Mouse (Mus musculus) kidney, adult 2 months (tissue): ENCODE results near the gene Nfatc3. TPM values are rescaled to one million over a fixed set of nuclear protein-coding genes. Genes with fewer than 3 reads are reported as not detected.

Experiments used
- DNase-seq: peaks from one replicate; pipeline ENCODE4 v3.0.0; 2021
- H3K27ac ChIP-seq: fragments of 200-500 bp; 2 replicates; pipeline ENCODE4 v1.5.1; 2012; ENCODE audit warnings: low read depth, low read length, control low read depth, inconsistent platforms; ENCODE audit not compliant: insufficient read depth
- H3K27me3 ChIP-seq: fragments of 200-500 bp; replicated peaks from 2 replicates; pipeline ENCODE4 v1.6.1; 2012; ENCODE audit warnings: mild to moderate bottlenecking, moderate library complexity, low read length, inconsistent platforms; ENCODE audit not compliant: control insufficient read depth, insufficient read depth
- H3K36me3 ChIP-seq: fragments of 200-500 bp; 2 replicates; pipeline ENCODE4 v1.6.1; 2012; ENCODE audit warnings: mild to moderate bottlenecking, moderate library complexity, low read length, inconsistent platforms; ENCODE audit not compliant: control insufficient read depth, insufficient read depth
- H3K4me1 ChIP-seq: fragments of 200-500 bp; 2 replicates; pipeline ENCODE4 v1.6.1; 2011; ENCODE audit warnings: low read length; ENCODE audit not compliant: control insufficient read depth, insufficient read depth
- H3K4me3 ChIP-seq: fragments of 200-500 bp; 2 replicates; pipeline ENCODE4 v1.5.1; 2011; ENCODE audit warnings: mild to moderate bottlenecking, low read depth, low read length, control low read depth; ENCODE audit not compliant: insufficient read depth
- CTCF ChIP-seq: fragments of 200-500 bp; conservative IDR thresholded peaks from 2 replicates; pipeline ENCODE4 v1.5.1; 2011; ENCODE audit warnings: low read depth, mild to moderate bottlenecking, control low read depth, low read length, moderate library complexity, mixed read lengths; ENCODE audit not compliant: insufficient read depth, insufficient read length
- POLR2A ChIP-seq: fragments of 200-500 bp; IDR thresholded peaks from one replicate; pipeline ENCODE4 v1.6.1; 2011; ENCODE audit warnings: low read depth, low read length, control low read depth
- WGBS: fragments of 180-500 bp; shearing (Covaris S2); methylation state at CpG from one replicate; pipeline ENCODE4 v1.1.7; 2018; 5-methylcytosine and 5-hydroxymethylcytosine counted together
- polyA plus RNA-seq: library from polyadenylated mRNA; depleted of rRNA; stranded (reverse); fragments of >200 nt; gene quantifications from 2 replicates; pipeline ENCODE4 v1.2.3, GENCODE M21; 2012

The Nfatc3 gene
- polyA plus RNA-seq, 1 experiment, result 19.5 TPM

- H3K4me1 ChIP-seq, result peaks cover 3% of the 10 kb centered on the region; the same call in 1 of the 2 replicates
- H3K27me3 ChIP-seq, result no peaks in the 10 kb centered on the region
- H3K4me3 ChIP-seq, result no peak overlapping the region
- H3K36me3 ChIP-seq, result no peaks in the 10 kb centered on the region
- TF ChIP-seq POLR2A (no peak), CTCF (no peak)
- no peak overlapping the region for H3K27ac ChIP-seq
- 58% methylated on average over 4 of the region's 4 CpGs for WGBS
- no peak for DNase-seq
Observed at GRCm38 (mm10) chr8:106152876-106153275, 94.2 kb downstream of the Nfatc3 start.

GRCm38 (mm10) chr8:106157419-106157818 is 98.8 kb downstream of the Nfatc3 start:
- TF ChIP-seq POLR2A (no peak), CTCF (no peak)
- H3K4me1 ChIP-seq, result no peaks in the 10 kb centered on the region
- 98% methylated on average over 1 of the region's 1 CpGs for WGBS
- DNase-seq, result no peak
- H3K27ac ChIP-seq, result no peak overlapping the region
- H3K36me3 ChIP-seq, result no peaks in the 10 kb centered on the region; the same call in 1 of the 2 replicates
- no peaks in the 10 kb centered on the region for H3K27me3 ChIP-seq
- no peak overlapping the region for H3K4me3 ChIP-seq

- no peak for TF ChIP-seq CTCF
- no peak for TF ChIP-seq POLR2A
- Histone ChIP-seq H3K36me3 (no peaks in the 10 kb centered on the region; the same call in 1 of the 2 replicates), H3K27me3 (no peaks in the 10 kb centered on the region), H3K27ac (no peak overlapping the region), H3K4me1 (no peaks in the 10 kb centered on the region), H3K4me3 (no peak overlapping the region)
- 93% methylated on average over 10 of the region's 10 CpGs for WGBS
- DNase-seq, result no peak
Observed at GRCm38 (mm10) chr8:106158381-106158780, 99.7 kb downstream of the Nfatc3 start.

GRCm38 (mm10) chr8:106159876-106160275 is 101.2 kb downstream of the Nfatc3 start:
- Histone ChIP-seq H3K27ac (no peak overlapping the region), H3K27me3 (no peaks in the 10 kb centered on the region), H3K4me1 (no peaks in the 10 kb centered on the region), H3K4me3 (no peak overlapping the region), H3K36me3 (no peaks in the 10 kb centered on the region; the same call in 1 of the 2 replicates)
- DNase-seq, result no peak
- WGBS, result 88% methylated on average over 6 of the region's 6 CpGs
- TF ChIP-seq CTCF, result no peak
- TF ChIP-seq POLR2A, result no peak

- no peak for TF ChIP-seq CTCF
- no peak for TF ChIP-seq POLR2A
- Histone ChIP-seq H3K27ac (no peak overlapping the region), H3K27me3 (no peaks in the 10 kb centered on the region), H3K36me3 (no peaks in the 10 kb centered on the region; the same call in 1 of the 2 replicates), H3K4me3 (no peak overlapping the region), H3K4me1 (no peaks in the 10 kb centered on the region)
- no peak for DNase-seq
- 78% methylated on average over 9 of the region's 9 CpGs for WGBS
Observed at GRCm38 (mm10) chr8:106163251-106163650, 104.6 kb downstream of the Nfatc3 start.

GRCm38 (mm10) chr8:106165460-106165859 is 106.8 kb downstream of the Nfatc3 start:
- Histone ChIP-seq H3K4me1 (no peaks in the 10 kb centered on the region), H3K27ac (no peak overlapping the region), H3K4me3 (no peak overlapping the region), H3K27me3 (no peaks in the 10 kb centered on the region), H3K36me3 (no peaks in the 10 kb centered on the region)
- WGBS, result 41% methylated on average over 4 of the region's 4 CpGs
- TF ChIP-seq POLR2A (no peak), CTCF (peak; percentile 78)
- DNase-seq, result peak; percentile 71

GRCm38 (mm10) chr8:106168356-106169016 is 109.8 kb downstream of the Nfatc3 start, which contains the start of gene Slc7a6:
Gene Slc7a6 (plus strand): TSS chr8:106168857.
- no peaks in the 10 kb centered on the region for H3K27me3 ChIP-seq
- no peak within 1 kb of the TSS for H3K27ac ChIP-seq
- peak within 1 kb of the TSS; percentile 86 for H3K4me3 ChIP-seq
- H3K4me1 ChIP-seq, result no peaks in the 10 kb centered on the region
- DNase-seq, result peak; percentile 82
- H3K36me3 ChIP-seq, result no peaks in the 10 kb centered on the region
- WGBS, result under 1% methylated on average over 53 of the region's 59 CpGs
- no peak for TF ChIP-seq CTCF
- TF ChIP-seq POLR2A, result no peak
